Mouse (Mus musculus) CH12.LX (cell line): ENCODE measurements around the gene Ube2g1. TPM values are rescaled to one million over a fixed set of nuclear protein-coding genes. Genes with fewer than 3 reads are reported as not detected.

Source experiments
- DNase-seq: peaks from one replicate; pipeline ENCODE4 v3.0.0-alpha.2; 2013; ENCODE audit errors: extremely low read depth
- H3K27ac ChIP-seq: 2 replicates; pipeline ENCODE4 v1.5.1; 2012; ENCODE audit warnings: low read depth, mild to moderate bottlenecking, control low read depth, moderate library complexity; ENCODE audit not compliant: insufficient read depth
- H3K27me3 ChIP-seq: replicated peaks from 2 replicates; pipeline ENCODE3; 2012; ENCODE audit warnings: inconsistent platforms
- H3K36me3 ChIP-seq, 2 experiments: replicated peaks in 1 of 2; 2 replicates each; pipeline versions ENCODE3 to v1.6.1; 2012; ENCODE audit warnings: inconsistent platforms in 1 of 2, low read length in 1 of 2, mild to moderate bottlenecking in 1 of 2, mixed read lengths in 1 of 2, moderate library complexity in 1 of 2; ENCODE audit not compliant: control insufficient read depth in 1 of 2, insufficient read depth in 1 of 2
- H3K4me1 ChIP-seq, 2 experiments: 2 replicates each; pipeline ENCODE4 v1.6.1; 2012; ENCODE audit warnings: inconsistent platforms in 1 of 2, moderate library complexity in 1 of 2; ENCODE audit not compliant: insufficient read depth in 2 of 2, control insufficient read depth in 1 of 2
- H3K4me2 ChIP-seq: 2 replicates; pipeline ENCODE4 v1.6.1; 2012; ENCODE audit warnings: low read depth, mild to moderate bottlenecking, control low read depth; ENCODE audit not compliant: poor library complexity, insufficient read depth, severe bottlenecking
- H3K4me3 ChIP-seq, 3 experiments: fragments of 150-350 bp in 1 of 3; sonication (generic) in 1 of 3; replicated peaks in 1 of 3; 2 replicates each; pipeline versions ENCODE3 to v1.5.1; 2011 to 2012; ENCODE audit warnings: low read depth in 2 of 3, low read length in 2 of 3, mild to moderate bottlenecking in 2 of 3, moderate library complexity in 2 of 3, control low read depth in 1 of 3, improper control_type of control experiment in 1 of 3, inconsistent platforms in 1 of 3, mixed read lengths in 1 of 3; ENCODE audit not compliant: poor library complexity in 1 of 3
- H3K79me2 ChIP-seq: replicated peaks from 2 replicates; pipeline ENCODE4 v1.6.1; 2012; ENCODE audit warnings: mild to moderate bottlenecking, moderate library complexity; ENCODE audit not compliant: control insufficient read depth, poor library complexity, insufficient read depth, severe bottlenecking; ENCODE audit errors: extremely low read depth
- H3K9ac ChIP-seq: 2 replicates; pipeline ENCODE4 v1.6.1; 2012; ENCODE audit warnings: low read depth, mild to moderate bottlenecking, control low read depth, moderate library complexity; ENCODE audit not compliant: insufficient read depth
- H3K9me3 ChIP-seq: replicated peaks from 2 replicates; pipeline ENCODE3; 2012; ENCODE audit warnings: low read length, inconsistent platforms, mixed read lengths
- BHLHE40 ChIP-seq: IDR thresholded peaks from 2 replicates; pipeline ENCODE4 v1.6.1; 2011; ENCODE audit warnings: mild to moderate bottlenecking, low read depth, low read length, improper control_type of control experiment
- CHD1 ChIP-seq: IDR thresholded peaks from 2 replicates; pipeline ENCODE4 v1.6.1; 2012; ENCODE audit warnings: low read depth, low read length, improper control_type of control experiment, inconsistent platforms
- CHD2 ChIP-seq: IDR thresholded peaks from 2 replicates; pipeline ENCODE4 v1.6.1; 2011; ENCODE audit warnings: low read length, improper control_type of control experiment
- CTCF ChIP-seq, 2 experiments: IDR thresholded peaks in 1 of 2; conservative IDR thresholded peaks in 1 of 2; 2 replicates each; pipeline ENCODE4 v1.5.1; 2011 to 2012; ENCODE audit warnings: low read depth in 2 of 2, low read length in 2 of 2, improper control_type of control experiment in 1 of 2, inconsistent platforms in 1 of 2, mild to moderate bottlenecking in 1 of 2, moderate library complexity in 1 of 2
- E2F4 ChIP-seq: IDR thresholded peaks from 2 replicates; pipeline ENCODE4 v1.6.1; 2011; ENCODE audit warnings: low read depth, low read length, improper control_type of control experiment; ENCODE audit not compliant: insufficient replicate concordance
- ELF1 ChIP-seq: IDR thresholded peaks from 2 replicates; pipeline ENCODE4 v1.6.1; 2014; ENCODE audit warnings: low read depth, mild to moderate bottlenecking, inconsistent platforms, low read length, improper control_type of control experiment
- EP300 ChIP-seq: IDR thresholded peaks from 2 replicates; pipeline ENCODE4 v1.6.1; 2011; ENCODE audit warnings: low read length, improper control_type of control experiment
- ETS1 ChIP-seq: conservative IDR thresholded peaks from 2 replicates; pipeline ENCODE4 v1.6.1; 2012; ENCODE audit warnings: low read depth, mild to moderate bottlenecking, inconsistent platforms, low read length, improper control_type of control experiment, moderate library complexity
- GABPA ChIP-seq: IDR thresholded peaks from 2 replicates; pipeline ENCODE4 v1.6.1; 2012; ENCODE audit warnings: low read depth, low read length, improper control_type of control experiment, inconsistent platforms; ENCODE audit not compliant: insufficient replicate concordance
- HCFC1 ChIP-seq: IDR thresholded peaks from 2 replicates; pipeline ENCODE4 v1.6.1; 2012; ENCODE audit warnings: low read depth, mild to moderate bottlenecking, inconsistent platforms, low read length, improper control_type of control experiment
- IRF4 ChIP-seq: IDR thresholded peaks from 2 replicates; pipeline ENCODE4 v1.6.1; 2014; ENCODE audit warnings: low read depth, mild to moderate bottlenecking, inconsistent platforms, low read length, improper control_type of control experiment
- JUN ChIP-seq: IDR thresholded peaks from 2 replicates; pipeline ENCODE4 v1.6.1; 2011; ENCODE audit warnings: low read depth, mild to moderate bottlenecking, low read length, improper control_type of control experiment, moderate library complexity; ENCODE audit not compliant: insufficient read depth
- JUND ChIP-seq: conservative IDR thresholded peaks from 2 replicates; pipeline ENCODE4 v1.6.1; 2011; ENCODE audit warnings: low read depth, low read length, improper control_type of control experiment
- KAT2A ChIP-seq: IDR thresholded peaks from 2 replicates; pipeline ENCODE4 v1.6.1; 2012; ENCODE audit warnings: low read length, improper control_type of control experiment, inconsistent platforms; ENCODE audit not compliant: insufficient replicate concordance
- MAFK ChIP-seq: IDR thresholded peaks from 2 replicates; pipeline ENCODE4 v1.6.1; 2011; ENCODE audit warnings: low read length, improper control_type of control experiment; ENCODE audit not compliant: insufficient replicate concordance
- MAX ChIP-seq: IDR thresholded peaks from 2 replicates; pipeline ENCODE4 v1.6.1; 2011; ENCODE audit warnings: low read length, improper control_type of control experiment
- MAZ ChIP-seq: IDR thresholded peaks from 2 replicates; pipeline ENCODE4 v1.6.1; 2012; ENCODE audit warnings: low read depth, mild to moderate bottlenecking, inconsistent platforms, low read length, improper control_type of control experiment, moderate library complexity
- MEF2A ChIP-seq: IDR thresholded peaks from 2 replicates; pipeline ENCODE4 v1.6.1; 2014; ENCODE audit warnings: low read depth, mild to moderate bottlenecking, inconsistent platforms, low read length, improper control_type of control experiment, borderline replicate concordance
- MXI1 ChIP-seq: IDR thresholded peaks from 2 replicates; pipeline ENCODE4 v1.6.1; 2011; ENCODE audit warnings: mild to moderate bottlenecking, low read depth, low read length, improper control_type of control experiment
- MYC ChIP-seq: IDR thresholded peaks from 2 replicates; pipeline ENCODE4 v1.6.1; 2011; ENCODE audit warnings: low read depth, mild to moderate bottlenecking, improper control_type of control experiment, low read length
- NELFE ChIP-seq: IDR thresholded peaks from 2 replicates; pipeline ENCODE4 v1.6.1; 2011; ENCODE audit warnings: low read depth, low read length, improper control_type of control experiment
- NRF1 ChIP-seq: IDR thresholded peaks from 2 replicates; pipeline ENCODE4 v1.6.1; 2014; ENCODE audit warnings: low read depth, mild to moderate bottlenecking, inconsistent platforms, low read length, improper control_type of control experiment, moderate library complexity
- PAX5 ChIP-seq: IDR thresholded peaks from 2 replicates; pipeline ENCODE4 v1.6.1; 2012; ENCODE audit warnings: low read length, inconsistent platforms, mixed read lengths
- POLR2A ChIP-seq: IDR thresholded peaks from 2 replicates; pipeline ENCODE4 v1.6.1; 2011; ENCODE audit warnings: low read depth, mild to moderate bottlenecking, improper control_type of control experiment, low read length
- POLR2AphosphoS2 ChIP-seq: IDR thresholded peaks from 2 replicates; pipeline ENCODE4 v1.6.1; 2011; ENCODE audit warnings: low read depth, low read length, improper control_type of control experiment
- RAD21 ChIP-seq: IDR thresholded peaks from 2 replicates; pipeline ENCODE4 v1.6.1; 2011; ENCODE audit warnings: low read depth, mild to moderate bottlenecking, low read length, improper control_type of control experiment, moderate library complexity
- RCOR1 ChIP-seq: conservative IDR thresholded peaks from 2 replicates; pipeline ENCODE4 v1.6.1; 2012; ENCODE audit warnings: low read depth, mild to moderate bottlenecking, inconsistent platforms, low read length, improper control_type of control experiment
- SIN3A ChIP-seq: IDR thresholded peaks from 2 replicates; pipeline ENCODE4 v1.6.1; 2012; ENCODE audit warnings: low read length, improper control_type of control experiment, inconsistent platforms
- SMC3 ChIP-seq: IDR thresholded peaks from 2 replicates; pipeline ENCODE4 v1.6.1; 2011; ENCODE audit warnings: low read depth, low read length, improper control_type of control experiment
- TBP ChIP-seq: conservative IDR thresholded peaks from 2 replicates; pipeline ENCODE4 v1.6.1; 2011; ENCODE audit warnings: low read depth, low read length, improper control_type of control experiment
- TCF12 ChIP-seq: IDR thresholded peaks from 2 replicates; pipeline ENCODE4 v1.6.1; 2014; ENCODE audit warnings: low read depth, mild to moderate bottlenecking, inconsistent platforms, low read length, improper control_type of control experiment
- UBTF ChIP-seq: IDR thresholded peaks from 2 replicates; pipeline ENCODE4 v1.6.1; 2012; ENCODE audit warnings: low read depth, mild to moderate bottlenecking, inconsistent platforms, low read length, improper control_type of control experiment, moderate library complexity
- USF1 ChIP-seq: IDR thresholded peaks from 2 replicates; pipeline ENCODE4 v1.6.1; 2014; ENCODE audit warnings: low read depth, mild to moderate bottlenecking, inconsistent platforms, low read length, improper control_type of control experiment
- USF2 ChIP-seq: conservative IDR thresholded peaks from 2 replicates; pipeline ENCODE4 v1.6.1; 2011; ENCODE audit warnings: low read depth, low read length, improper control_type of control experiment
- ZC3H11A ChIP-seq: IDR thresholded peaks from 2 replicates; pipeline ENCODE4 v1.6.1; 2012; ENCODE audit warnings: low read depth, mild to moderate bottlenecking, inconsistent platforms, low read length, improper control_type of control experiment
- ZKSCAN1 ChIP-seq: IDR thresholded peaks from 2 replicates; pipeline ENCODE4 v1.6.1; 2012; ENCODE audit warnings: low read depth, inconsistent platforms, low read length, improper control_type of control experiment, borderline replicate concordance
- ZMIZ1 ChIP-seq: IDR thresholded peaks from 2 replicates; pipeline ENCODE4 v1.6.1; 2012; ENCODE audit warnings: low read depth, mild to moderate bottlenecking, inconsistent platforms, low read length, improper control_type of control experiment
- ZNF384 ChIP-seq: IDR thresholded peaks from 2 replicates; pipeline ENCODE4 v1.6.1; 2012; ENCODE audit warnings: low read depth, low read length, improper control_type of control experiment, inconsistent platforms
- dilution Hi-C: fragments of 300-500 bp; cut with MboI; formaldehyde crosslinking; loops from 2 replicates; pipeline ENCODE4 v1.14.3; 2020; ENCODE audit warnings: low sequenced_read_pairs; ENCODE audit not compliant: extremely low pct_unique_long_range_greater_than_20kb, extremely low pct_ligation_motif_present
- in situ Hi-C: fragments of 300-500 bp; cut with MboI; formaldehyde crosslinking; loops from 3 replicates; pipeline ENCODE4 v1.14.3; 2019; ENCODE audit warnings: low sequenced_read_pairs, low pct_ligation_motif_present, low pct_unique_long_range_greater_than_20kb, mixed read lengths
- polyA plus RNA-seq: library from polyadenylated mRNA; unstranded; fragments of >175 nt; gene quantifications from 2 replicates; pipeline ENCODE4 v1.2.1, GENCODE M21; 2012; ENCODE audit warnings: low read depth; ENCODE audit not compliant: insufficient read length
- total RNA-seq, 2 experiments: library from RNA; depleted of rRNA; stranded (reverse); fragments of 300-350 nt in 1 of 2; fragments of >200 nt in 1 of 2; gene quantifications; 2 replicates each; pipeline ENCODE4 v1.2.3; 2012 to 2014

Ube2g1 gene
- total and polyA plus RNA-seq, 3 experiments = 34.5 to 74.4 (median 73.8) TPM

DNA sequence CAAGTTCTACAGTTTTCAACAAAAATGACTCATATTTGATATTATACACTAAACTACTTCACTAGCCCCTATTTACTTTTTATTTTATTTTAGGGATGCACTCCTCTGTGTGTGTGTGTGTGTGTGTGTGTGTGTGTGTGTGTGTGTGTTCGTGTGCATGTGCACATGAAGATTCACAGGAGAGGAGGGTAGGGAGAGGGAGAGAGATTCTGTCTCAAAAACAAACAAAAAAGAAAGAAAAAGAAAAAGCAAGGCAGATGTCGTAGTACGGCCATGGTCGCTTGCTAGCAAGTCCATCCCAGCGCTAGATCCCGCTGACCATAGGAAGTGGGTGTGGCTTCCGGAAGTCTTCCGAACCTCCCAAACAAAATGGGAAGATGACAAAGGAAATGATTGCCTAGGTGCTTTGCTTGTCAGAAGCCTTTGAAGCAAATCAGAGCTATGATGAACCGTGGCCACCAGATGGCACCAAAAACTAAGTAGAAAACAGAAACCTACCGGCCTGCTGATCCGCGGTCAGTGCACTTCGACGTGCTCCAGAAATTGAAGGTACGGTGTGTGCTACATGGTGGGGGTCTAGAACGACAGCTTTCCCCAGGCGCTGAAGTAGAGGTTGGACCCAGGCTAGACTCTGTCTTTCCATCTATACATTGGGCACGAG is 36.6 kb upstream of the Ube2g1 start:
- peak; percentile 96 for DNase-seq
- peak; percentile 50; the same call in 1 of the 2 replicates for TF ChIP-seq POLR2A
- TF ChIP-seq UBTF = no peak
- no peak for TF ChIP-seq USF2
- peak; percentile 98 for TF ChIP-seq SMC3
- peak; percentile 64; the same call in 1 of the 2 replicates for TF ChIP-seq JUN
- TF ChIP-seq MXI1 = peak; percentile 78
- TF ChIP-seq ZMIZ1 = no peak
- no peak for TF ChIP-seq PAX5
- no peak for TF ChIP-seq POLR2AphosphoS2
- peak; percentile 74; the same call in 1 of the 2 replicates for TF ChIP-seq IRF4
- peak; percentile 92; the same call in 1 of the 2 replicates for TF ChIP-seq SIN3A
- TF ChIP-seq KAT2A = no peak
- peak; percentile 74; the same call in 1 of the 2 replicates for TF ChIP-seq MAZ
- no peak for TF ChIP-seq USF1
- TF ChIP-seq ELF1 = peak; percentile 66
- peak; percentile 64 for TF ChIP-seq JUND
- 0 out of 2 replicates have a peak, but pooled peaks have one; percentile 36 for TF ChIP-seq BHLHE40
- TF ChIP-seq TBP = no peak
- TF ChIP-seq CHD2 = no peak
- peak; percentile 63 for TF ChIP-seq MAX
- TF ChIP-seq NRF1 = peak; percentile 42
- peak; percentile 73 for TF ChIP-seq MYC
- no peak; the same call in none of the 2 replicates for TF ChIP-seq RAD21
- TF ChIP-seq EP300 = no peak
- TF ChIP-seq RCOR1 = peak; percentile 58; the same call in 1 of the 2 replicates
- peak; percentile 53 to 98; a peak in 3 of 4 replicates for TF ChIP-seq CTCF (conservative IDR thresholded peaks at IDR 0.05 in 1 of 2, IDR thresholded peaks at IDR 0.05 in 1 of 2; ENCODE audit: low read depth in 2 of 2, low read length in 2 of 2)
- peak; percentile 76; the same call in 1 of the 2 replicates for TF ChIP-seq MEF2A
- TF ChIP-seq ZNF384 = 0 out of 2 replicates have a peak, but pooled peaks have one; percentile 39
- peak; percentile 94 for TF ChIP-seq ZC3H11A
- no peak for TF ChIP-seq GABPA
- no peak for TF ChIP-seq E2F4
- 0 out of 2 replicates have a peak, but pooled peaks have one; percentile 32 for TF ChIP-seq MAFK
- TF ChIP-seq ETS1 = peak; percentile 59; the same call in 1 of the 2 replicates
- peak; percentile 64 for TF ChIP-seq NELFE
- TF ChIP-seq ZKSCAN1 = no peak
- peak; percentile 52; the same call in 1 of the 2 replicates for TF ChIP-seq TCF12
- TF ChIP-seq CHD1 = peak; percentile 70; the same call in 1 of the 2 replicates
- TF ChIP-seq HCFC1 = peak; percentile 56; the same call in 1 of the 2 replicates
- Histone ChIP-seq H3K27me3 (no peaks in the 10 kb centered on the region), H3K4me3 (peak overlapping the region; percentile 39 to 54 (median 43)), H3K4me2 (peak overlapping the region; percentile 78), H3K9ac (peak overlapping the region; percentile 42), H3K79me2 (no peaks in the 10 kb centered on the region), H3K4me1 (peaks cover 12 to 39% of the 10 kb centered on the region in 2 experiments), H3K27ac (no peak overlapping the region), H3K9me3 (no peaks in the 10 kb centered on the region), H3K36me3 (no peaks in the 10 kb centered on the region)
- dilution Hi-C loops = no loop called here
- in situ Hi-C loops = loop anchor here (5.0 to 10.0 kb wide), 2 partner anchors 157 to 434 kb away; no protein-coding TSS in a partner anchor
